Mouse (Mus musculus): ENCODE results near the gene Gm44973. TPM values are rescaled to one million over a fixed set of nuclear protein-coding genes. Genes with fewer than 3 reads are reported as not detected.
"Not testable (repeated sequence)": the region's sequence is repeated elsewhere in the genome, so short reads cannot be mapped to it uniquely, and the experiment has no call there.

Gm44973 gene
- polyA plus RNA-seq, 1 experiment = not detected

GRCm38 (mm10) chr7:4995268-4996002 is 19.9 kb upstream of the Gm44973 start:
- Histone ChIP-seq H3K27ac (ENCODE audit: insufficient read depth, low read length) (no peak overlapping the region), H3K4me3 (ENCODE audit: insufficient read depth, low read length) (peak overlapping the region; percentile 74), H3K4me1 (ENCODE audit: control insufficient read depth, insufficient read depth, low read length) (no peaks in the 10 kb centered on the region)
- TF ChIP-seq CTCF (IDR thresholded peaks at IDR 0.05; ENCODE audit: borderline replicate concordance, insufficient read depth, low read length) (no peak), POLR2A (IDR thresholded peaks at IDR 0.05; ENCODE audit: low read depth, low read length) (no peak)

- peak; percentile 72 for TF ChIP-seq POLR2A (IDR thresholded peaks at IDR 0.05; ENCODE audit: low read depth, low read length)
- no peak for TF ChIP-seq CTCF (IDR thresholded peaks at IDR 0.05; ENCODE audit: borderline replicate concordance, insufficient read depth, low read length)
- Histone ChIP-seq H3K4me1 (ENCODE audit: control insufficient read depth, insufficient read depth, low read length) (no peaks in the 10 kb centered on the region), H3K4me3 (ENCODE audit: insufficient read depth, low read length) (peak within 1 kb of the TSS; percentile 74), H3K27ac (ENCODE audit: insufficient read depth, low read length) (peak within 1 kb of the TSS; percentile 58)
Measured at GRCm38 (mm10) chr7:4996003-4996895, 19.0 kb upstream of the Gm44973 start, which contains the start of gene Zfp579. Zfp579 (minus strand) TSS chr7:4996158.

- Histone ChIP-seq H3K27ac (ENCODE audit: insufficient read depth, low read length) (peak overlapping the region; percentile 58), H3K4me3 (ENCODE audit: insufficient read depth, low read length) (peak overlapping the region; percentile 51)
Measured at GRCm38 (mm10) chr7:4996934-4997333, 18.4 kb upstream of the Gm44973 start.

GRCm38 (mm10) chr7:4999876-5000275 is 15.4 kb upstream of the Gm44973 start:
- Histone ChIP-seq H3K4me1 (ENCODE audit: control insufficient read depth, insufficient read depth, low read length) (no peaks in the 10 kb centered on the region), H3K4me3 (ENCODE audit: insufficient read depth, low read length) (no peak overlapping the region), H3K27ac (ENCODE audit: insufficient read depth, low read length) (no peak overlapping the region)
- TF ChIP-seq POLR2A (IDR thresholded peaks at IDR 0.05; ENCODE audit: low read depth, low read length) = no peak
- no peak for TF ChIP-seq CTCF (IDR thresholded peaks at IDR 0.05; ENCODE audit: borderline replicate concordance, insufficient read depth, low read length)

More at GRCm38 (mm10) chr7:4996934-4997333, 18.4 kb upstream of the Gm44973 start:
- TF ChIP-seq POLR2A (IDR thresholded peaks at IDR 0.05; ENCODE audit: low read depth, low read length) (no peak), CTCF (IDR thresholded peaks at IDR 0.05; ENCODE audit: borderline replicate concordance, insufficient read depth, low read length) (no peak)
- H3K4me1 ChIP-seq (ENCODE audit: control insufficient read depth, insufficient read depth, low read length) = no peaks in the 10 kb centered on the region

- H3K27ac ChIP-seq (ENCODE audit: insufficient read depth, low read length); H3K4me3 ChIP-seq (ENCODE audit: insufficient read depth, low read length); H3K4me1 ChIP-seq (ENCODE audit: control insufficient read depth, insufficient read depth, low read length): not testable (repeated sequence)
Measured at GRCm38 (mm10) chr7:5002876-5003275, 12.4 kb upstream of the Gm44973 start.

- H3K27ac ChIP-seq (ENCODE audit: insufficient read depth, low read length) = no peak overlapping the region
- no peaks in the 10 kb centered on the region for H3K4me1 ChIP-seq (ENCODE audit: control insufficient read depth, insufficient read depth, low read length)
- TF ChIP-seq CTCF (IDR thresholded peaks at IDR 0.05; ENCODE audit: borderline replicate concordance, insufficient read depth, low read length) = no peak
- TF ChIP-seq POLR2A (IDR thresholded peaks at IDR 0.05; ENCODE audit: low read depth, low read length) = no peak
- no peak overlapping the region for H3K4me3 ChIP-seq (ENCODE audit: insufficient read depth, low read length)
Measured at GRCm38 (mm10) chr7:5008229-5008628, 7.1 kb upstream of the Gm44973 start.

GRCm38 (mm10) chr7:5012681-5013513 is 2.4 kb upstream of the Gm44973 start:
- H3K4me3 ChIP-seq (ENCODE audit: insufficient read depth, low read length) = no peak overlapping the region
- H3K27ac ChIP-seq (ENCODE audit: insufficient read depth, low read length) = no peak overlapping the region
- TF ChIP-seq POLR2A (IDR thresholded peaks at IDR 0.05; ENCODE audit: low read depth, low read length) (no peak), CTCF (IDR thresholded peaks at IDR 0.05; ENCODE audit: borderline replicate concordance, insufficient read depth, low read length) (no peak)
- no peaks in the 10 kb centered on the region for H3K4me1 ChIP-seq (ENCODE audit: control insufficient read depth, insufficient read depth, low read length)

GRCm38 (mm10) chr7:5014251-5015117 is 812 bp upstream of the Gm44973 start, which contains the start of the genes Zfp524 and Fiz1:
Zfp524 (plus strand) TSS chr7:5014415.
Fiz1 (minus strand) TSS chr7:5014697.
- peak within 1 kb of the TSS; percentile 90 for H3K4me3 ChIP-seq (ENCODE audit: insufficient read depth, low read length)
- peak; percentile 12; the same call in 1 of the 2 replicates for TF ChIP-seq POLR2A (IDR thresholded peaks at IDR 0.05; ENCODE audit: low read depth, low read length)
- TF ChIP-seq CTCF (IDR thresholded peaks at IDR 0.05; ENCODE audit: borderline replicate concordance, insufficient read depth, low read length) = no peak
- H3K4me1 ChIP-seq (ENCODE audit: control insufficient read depth, insufficient read depth, low read length) = peaks cover 2% of the 10 kb centered on the region; the same call in 1 of the 2 replicates
- H3K27ac ChIP-seq (ENCODE audit: insufficient read depth, low read length) = peak within 1 kb of the TSS; percentile 99
